Mouse (Mus musculus) urinary bladder, adult 2 months (tissue): ENCODE measurements around the gene Tbca. TPM values are rescaled to one million over a fixed set of nuclear protein-coding genes. Genes with fewer than 3 reads are reported as not detected.

Experiments
- DNase-seq: peaks from one replicate; pipeline ENCODE4 v3.0.0; 2022; ENCODE audit warnings: low spot score
- polyA plus RNA-seq: library from polyadenylated mRNA; depleted of rRNA; stranded (reverse); fragments of >200 nt; gene quantifications from 2 replicates; pipeline ENCODE4 v1.2.3, GENCODE M21; 2012; rRNA removed

Tbca gene
- polyA plus RNA-seq, 1 experiment: 359 TPM

DNA sequence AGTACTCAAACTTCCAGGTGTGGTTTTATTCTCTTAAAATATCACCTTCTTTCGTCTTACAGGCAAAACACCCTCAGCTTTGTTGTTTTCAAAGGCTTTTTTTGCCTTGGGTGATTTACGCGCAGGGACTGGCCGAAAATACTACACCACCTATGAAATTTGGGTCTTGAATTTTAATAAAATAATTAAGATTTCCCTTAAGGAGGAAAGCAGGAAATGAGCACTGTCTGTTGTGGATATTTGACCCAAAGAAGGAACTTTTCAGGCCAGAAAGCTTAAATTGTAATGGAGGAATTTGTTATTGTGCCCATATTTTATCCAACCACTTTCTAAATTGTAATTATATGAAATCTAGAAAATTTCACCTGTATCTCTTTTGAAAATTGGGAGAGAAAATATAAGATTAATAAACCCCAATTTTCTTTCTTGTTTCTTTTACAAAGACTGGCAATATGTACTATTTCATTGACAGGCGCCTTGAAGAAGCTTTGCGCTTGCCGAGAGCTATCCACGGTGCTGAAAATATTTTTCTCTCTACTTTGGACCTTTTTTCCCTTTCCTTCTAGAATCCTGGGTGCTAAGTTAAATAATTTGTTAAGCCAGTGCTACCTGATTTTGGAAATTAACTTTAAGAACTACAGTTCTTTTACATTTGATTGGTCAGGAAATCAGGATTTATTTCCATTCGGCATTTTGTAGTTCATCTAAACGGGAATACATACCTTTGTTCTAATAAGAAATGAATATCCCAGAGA is 89.5 kb downstream of the Tbca start:
- no peak for DNase-seq

DNA sequence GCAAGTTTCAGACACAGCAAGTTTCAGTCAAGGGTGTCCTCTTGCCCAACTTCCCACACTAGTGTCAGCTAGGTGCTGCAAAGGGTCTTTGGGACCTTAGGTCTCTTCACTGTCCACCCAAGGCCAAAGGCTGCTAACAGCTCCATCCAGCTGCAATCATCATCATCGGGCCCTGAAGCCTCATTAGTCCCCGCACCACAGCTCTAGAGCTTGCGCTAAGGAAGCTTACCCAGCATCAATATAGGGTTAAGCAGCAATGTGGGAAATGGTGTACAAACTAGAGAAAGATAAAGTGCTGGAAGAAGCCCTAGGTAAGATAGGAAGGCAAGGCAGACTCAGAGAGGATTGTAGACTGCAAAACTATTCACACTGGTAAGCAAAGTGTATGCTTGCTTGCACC is 92.5 kb downstream of the Tbca start:
- no peak for DNase-seq

DNA sequence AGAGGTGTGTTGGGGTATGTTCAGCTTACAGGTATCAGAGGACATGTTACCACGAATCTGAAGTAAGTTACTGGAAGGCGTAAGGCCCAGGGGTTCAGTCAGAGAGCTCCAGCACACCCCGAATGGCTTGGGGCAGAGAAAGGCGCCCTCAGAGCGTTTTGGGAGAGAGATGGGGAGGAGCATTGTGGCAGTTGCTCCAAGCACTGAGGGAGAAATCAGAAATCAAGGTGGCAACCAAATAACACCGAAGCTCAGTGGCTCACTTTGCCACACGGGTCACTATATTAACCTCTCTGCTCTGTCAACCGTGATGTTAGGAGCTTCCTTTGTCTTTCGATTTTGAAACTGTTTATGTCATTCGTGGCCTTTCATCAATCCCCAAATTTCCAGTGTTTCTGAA is 93.5 kb downstream of the Tbca start:
- no peak for DNase-seq

DNA sequence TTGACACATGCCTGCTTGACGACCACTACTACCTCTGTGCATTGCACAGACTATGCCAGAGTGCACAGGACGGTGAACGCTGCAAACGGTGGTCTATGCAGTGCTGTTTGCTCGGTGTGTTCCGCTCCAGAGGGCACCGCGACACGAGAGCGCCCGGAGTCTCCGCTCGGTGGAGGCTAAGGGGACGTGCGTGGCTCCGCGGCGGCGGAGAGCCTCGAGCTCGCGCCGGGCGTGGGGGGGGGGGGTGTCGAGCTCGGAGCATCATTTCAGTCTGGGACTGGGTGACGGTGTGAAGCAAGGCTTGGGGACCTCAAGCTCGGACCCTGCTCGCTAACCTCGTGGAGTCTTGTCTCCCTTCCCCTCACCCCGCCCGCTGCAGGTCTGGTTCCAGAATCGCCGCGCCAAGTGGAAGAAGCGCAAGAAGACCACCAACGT is 94.0 kb downstream of the Tbca start:
- no peak for DNase-seq

DNA sequence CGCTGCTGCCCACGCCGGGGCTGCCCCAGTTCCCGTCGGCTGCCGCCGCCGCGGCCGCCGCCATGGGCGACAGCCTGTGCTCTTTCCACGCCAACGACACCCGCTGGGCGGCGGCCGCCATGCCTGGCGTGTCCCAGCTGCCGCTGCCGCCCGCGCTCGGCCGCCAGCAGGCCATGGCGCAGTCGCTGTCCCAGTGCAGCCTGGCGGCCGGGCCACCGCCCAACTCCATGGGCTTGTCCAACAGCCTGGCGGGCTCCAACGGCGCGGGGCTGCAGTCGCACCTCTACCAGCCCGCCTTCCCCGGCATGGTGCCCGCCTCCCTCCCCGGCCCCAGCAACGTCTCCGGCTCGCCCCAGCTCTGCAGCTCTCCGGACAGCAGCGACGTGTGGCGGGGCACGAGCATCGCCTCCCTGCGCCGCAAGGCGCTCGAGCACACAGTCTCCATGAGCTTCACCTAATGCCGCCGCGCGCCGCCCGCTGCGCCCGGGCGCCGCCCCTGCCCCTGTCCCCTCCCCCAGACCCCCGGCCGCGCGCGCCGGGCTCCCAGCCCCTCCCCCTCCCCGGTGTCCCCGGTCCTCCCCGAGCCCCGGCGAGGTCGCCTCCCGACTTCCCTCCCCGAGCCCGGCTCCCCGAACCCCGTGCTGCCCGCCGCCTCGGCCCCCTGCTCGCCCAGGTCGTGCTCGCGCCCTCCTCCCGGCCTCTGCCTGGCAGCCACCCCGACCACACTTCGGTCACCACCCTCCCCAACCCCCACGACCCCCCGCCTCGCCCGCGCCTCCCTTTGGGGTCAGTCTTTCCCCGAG is 94.7 kb downstream of the Tbca start:
- no peak for DNase-seq

DNA sequence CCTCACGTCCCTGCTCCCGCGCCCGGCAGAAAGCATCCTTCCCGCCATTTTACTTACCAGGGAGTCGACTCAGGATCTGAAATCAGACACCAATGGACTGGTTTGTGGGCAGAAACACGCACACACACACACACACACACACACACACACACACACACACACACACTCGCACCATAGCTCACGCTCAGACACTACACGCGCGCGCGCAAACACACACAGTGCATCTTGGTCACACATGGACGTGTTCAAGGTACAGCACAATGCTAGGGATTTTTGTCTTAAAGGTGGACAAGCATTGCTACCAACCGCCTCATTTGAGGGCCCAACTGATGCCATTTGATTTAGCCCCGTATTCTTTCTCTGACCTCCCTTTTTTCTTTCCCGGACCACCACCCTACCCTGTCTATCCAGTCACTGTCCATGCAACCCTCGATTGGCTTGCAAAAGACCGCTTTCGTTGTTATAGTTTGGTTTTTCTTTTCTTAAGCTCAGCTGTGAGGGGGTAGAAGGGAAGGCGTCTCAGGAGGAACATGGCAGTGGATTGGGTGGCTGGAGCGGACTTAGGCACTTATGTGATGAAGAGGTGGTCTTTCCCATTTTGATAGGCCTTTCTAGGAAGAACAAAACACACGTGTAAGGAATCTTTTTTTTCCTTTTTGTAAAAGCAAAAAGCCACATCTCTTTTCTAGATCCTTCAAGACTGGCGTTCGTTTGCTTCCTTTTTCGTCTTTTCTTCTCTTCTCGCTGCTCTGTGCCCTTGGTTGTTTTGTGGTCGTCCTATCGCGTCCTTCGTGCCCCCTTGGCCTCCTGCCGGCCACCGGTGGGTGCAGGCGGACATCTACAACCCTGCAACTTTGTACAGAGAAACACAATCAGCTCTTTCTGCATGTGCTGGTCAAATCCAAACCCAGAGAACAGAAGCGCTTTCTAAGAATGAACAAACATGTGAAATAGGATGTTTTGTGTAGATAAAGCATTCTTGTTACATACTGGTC is 95.6 kb downstream of the Tbca start:
- DNase-seq: no peak

DNA sequence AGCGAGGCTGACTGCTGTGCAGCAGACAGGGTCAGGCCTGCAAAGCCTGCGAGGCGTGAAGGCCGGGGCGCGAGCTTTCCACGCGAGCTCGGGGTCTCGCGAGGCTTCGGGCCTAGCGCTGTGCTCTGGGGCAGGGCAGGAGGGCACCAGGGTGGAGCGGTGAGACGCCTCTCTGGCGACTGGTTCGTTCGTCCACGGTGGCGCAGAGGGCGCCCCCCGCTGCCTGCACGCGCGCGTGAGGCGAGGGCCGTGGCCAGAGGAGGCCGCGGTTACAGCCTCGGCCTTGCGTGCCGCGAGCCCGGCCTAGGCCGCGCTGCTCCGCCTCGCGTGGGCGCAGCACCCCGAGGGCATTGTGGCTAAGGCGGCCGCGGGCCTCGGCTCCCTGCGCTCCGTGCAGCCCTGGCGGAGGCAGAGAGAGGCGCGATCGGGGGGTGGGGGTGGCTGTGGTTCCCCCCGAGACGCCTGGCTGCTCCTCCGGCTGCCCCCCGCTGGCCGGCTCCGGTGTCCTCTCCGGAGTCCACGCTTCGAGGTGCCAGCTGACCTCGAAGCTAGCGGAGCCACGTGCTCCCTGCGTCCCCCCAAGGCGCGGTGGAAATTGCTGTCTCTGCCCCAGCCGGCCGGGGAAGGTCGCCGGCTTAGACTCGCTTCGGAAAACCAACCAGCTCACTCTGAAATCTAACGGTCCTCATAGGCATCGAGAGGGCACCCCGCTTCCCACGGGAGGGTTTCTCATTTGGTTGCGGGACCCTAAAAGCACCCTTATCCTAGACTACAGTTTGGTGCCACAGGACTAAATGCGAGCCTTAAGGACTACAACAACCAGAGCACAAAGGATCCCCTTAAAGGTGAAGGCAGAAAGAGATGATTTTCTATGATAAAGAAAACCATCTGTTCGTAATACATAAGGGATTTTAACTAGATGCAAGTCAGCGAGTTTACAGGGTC is 96.9 kb downstream of the Tbca start:
- DNase-seq: no peak

Other genes starting within 250 kb of the Tbca start
- gene Otp, start 86.7 kb downstream of the Tbca start, polyA plus RNA-seq: not detected in 2 replicates
- gene Wdr41, start 187.4 kb downstream of the Tbca start, polyA plus RNA-seq: 20.0 and 20.2 TPM in 2 replicates